Mouse (Mus musculus) liver, adult 2 months (tissue): ENCODE data around the gene Trappc2l. TPM values are rescaled to one million over a fixed set of nuclear protein-coding genes. Genes with fewer than 3 reads are reported as not detected.
"Not testable (repeated sequence)": the region's sequence is repeated elsewhere in the genome, so short reads cannot be mapped to it uniquely, and the experiment has no call there.

Source experiments
- DNase-seq: peaks from one replicate; pipeline ENCODE4 v3.0.0-alpha.2; 2011; ENCODE audit warnings: low read depth, low spot score; ENCODE audit errors: extremely low read depth
- H3K27ac ChIP-seq: fragments of 200-500 bp; replicated peaks from 2 replicates; pipeline ENCODE4 v1.5.1; 2012; ENCODE audit warnings: low read depth, mild to moderate bottlenecking, control low read depth, inconsistent platforms, low read length; ENCODE audit not compliant: insufficient read depth
- H3K27me3 ChIP-seq: fragments of 200-500 bp; 2 replicates; pipeline ENCODE4 v1.6.1; 2012; ENCODE audit warnings: mild to moderate bottlenecking, moderate library complexity, low read length, inconsistent platforms; ENCODE audit not compliant: control insufficient read depth, insufficient read depth
- H3K36me3 ChIP-seq: fragments of 200-500 bp; 2 replicates; pipeline ENCODE4 v1.6.1; 2012; ENCODE audit warnings: low read length, inconsistent platforms; ENCODE audit not compliant: control insufficient read depth, insufficient read depth
- H3K4me1 ChIP-seq: fragments of 200-500 bp; 2 replicates; pipeline ENCODE4 v1.6.1; 2011; ENCODE audit warnings: low read length; ENCODE audit not compliant: control insufficient read depth, insufficient read depth
- H3K4me3 ChIP-seq: fragments of 200-500 bp; 2 replicates; pipeline ENCODE4 v1.5.1; 2011; ENCODE audit warnings: low read depth, mild to moderate bottlenecking, control low read depth, low read length, moderate library complexity; ENCODE audit not compliant: insufficient read depth
- H3K79me2 ChIP-seq: fragments of 200-500 bp; 2 replicates; pipeline ENCODE4 v1.6.1; 2012; ENCODE audit warnings: inconsistent platforms, mild to moderate bottlenecking, low read length, moderate library complexity; ENCODE audit not compliant: control insufficient read depth, insufficient read depth
- H3K9ac ChIP-seq: fragments of 200-500 bp; 2 replicates; pipeline ENCODE4 v1.6.1; 2012; ENCODE audit warnings: low read depth, mild to moderate bottlenecking, control low read depth, inconsistent platforms, low read length
- CTCF ChIP-seq: fragments of 200-500 bp; IDR thresholded peaks from 2 replicates; pipeline ENCODE4 v1.5.1; 2011; ENCODE audit warnings: low read depth, low read length, control low read depth
- POLR2A ChIP-seq: fragments of 200-500 bp; IDR thresholded peaks from 2 replicates; pipeline ENCODE4 v1.6.1; 2011; ENCODE audit warnings: low read length, control low read depth; ENCODE audit not compliant: insufficient read depth; ENCODE audit errors: extremely low read depth
- WGBS: fragments of 180-500 bp; shearing (Covaris S2); methylation state at CpG from one replicate; pipeline ENCODE4 v1.1.7; 2018; 5-methylcytosine and 5-hydroxymethylcytosine counted together
- polyA plus RNA-seq: library from polyadenylated mRNA; depleted of rRNA; stranded (reverse); fragments of >200 nt; gene quantifications from 2 replicates; pipeline ENCODE4 v1.2.3, GENCODE M21; 2012
- total RNA-seq: library from RNA; depleted of rRNA; stranded (reverse); fragments of >200 nt; gene quantifications from 2 replicates; pipeline ENCODE4 v1.2.3, GENCODE M21; 2014

Trappc2l gene
- total and polyA plus RNA-seq, 2 experiments, result 7.4 to 74.7 TPM

DNA sequence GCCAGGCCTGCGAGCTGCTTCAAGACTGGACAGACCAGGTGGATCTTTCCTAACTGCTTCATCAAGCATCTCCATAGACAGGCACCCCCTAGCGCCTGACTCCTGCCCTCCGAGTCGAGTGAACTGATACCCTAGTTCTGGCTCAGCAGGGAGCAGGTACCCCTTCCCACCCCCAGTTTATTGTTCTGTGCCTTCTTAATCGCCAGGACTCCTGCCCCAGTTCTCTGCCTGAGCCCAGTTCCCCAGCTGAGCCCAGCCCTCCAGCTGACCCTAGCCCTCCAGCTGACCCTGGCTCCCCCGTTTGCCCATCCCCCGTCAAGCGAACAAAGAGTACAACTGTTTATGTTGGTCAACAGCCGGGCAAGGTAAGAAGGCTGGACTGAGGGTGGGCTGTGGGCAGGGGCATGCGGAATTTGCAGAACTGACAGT, 42.5 kb upstream of the Trappc2l start:
- DNase-seq, result no peak
- H3K79me2 ChIP-seq, result no peaks in the 10 kb centered on the region
- no peak overlapping the region for H3K27ac ChIP-seq
- H3K27me3 ChIP-seq, result no peaks in the 10 kb centered on the region
- H3K36me3 ChIP-seq, result no peaks in the 10 kb centered on the region
- H3K9ac ChIP-seq, result no peak overlapping the region
- no peak overlapping the region for H3K4me3 ChIP-seq
- TF ChIP-seq CTCF (no peak), POLR2A (no peak)
- H3K4me1 ChIP-seq, result 0 out of 2 replicates have a peak, but pooled peaks cover 8% of the 10 kb centered on the region
- WGBS, result 49% methylated on average over 10 of the region's 10 CpGs

GRCm38 (mm10) chr8:122569329-122569728, 42.1 kb upstream of the Trappc2l start:
- H3K36me3 ChIP-seq, result no peaks in the 10 kb centered on the region
- no peak for DNase-seq
- H3K4me3 ChIP-seq, result no peak overlapping the region
- no peaks in the 10 kb centered on the region for H3K27me3 ChIP-seq
- WGBS, result 85% methylated on average over 9 of the region's 9 CpGs
- H3K27ac ChIP-seq, result no peak overlapping the region
- H3K79me2 ChIP-seq, result no peaks in the 10 kb centered on the region
- H3K9ac ChIP-seq, result no peak overlapping the region
- 0 out of 2 replicates have a peak, but pooled peaks cover 9% of the 10 kb centered on the region for H3K4me1 ChIP-seq
- TF ChIP-seq CTCF, result no peak

DNA sequence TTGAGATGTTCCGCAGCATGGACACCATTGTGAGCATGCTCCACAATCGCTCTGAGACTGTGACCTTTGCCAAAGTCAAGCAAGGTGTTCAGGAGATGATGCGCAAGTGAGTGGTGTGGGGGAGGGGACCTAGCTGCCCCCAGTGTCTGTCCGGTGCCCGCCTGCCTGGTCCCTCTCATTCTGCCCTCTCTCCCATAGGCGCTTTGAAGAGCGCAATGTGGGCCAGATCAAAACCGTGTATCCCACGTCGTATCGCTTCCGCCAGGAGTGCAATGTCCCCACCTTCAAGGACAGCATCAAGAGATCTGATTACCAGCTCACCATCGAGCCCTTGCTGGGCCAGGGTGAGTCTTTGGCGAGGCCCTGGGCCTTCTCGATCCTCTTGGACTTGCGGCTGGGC, 41.4 kb upstream of the Trappc2l start:
- H3K36me3 ChIP-seq, result no peaks in the 10 kb centered on the region
- peaks cover 15% of the 10 kb centered on the region for H3K4me1 ChIP-seq
- no peak overlapping the region for H3K27ac ChIP-seq
- DNase-seq, result no peak
- TF ChIP-seq CTCF, result no peak
- TF ChIP-seq POLR2A, result no peak
- H3K79me2 ChIP-seq, result no peaks in the 10 kb centered on the region
- H3K9ac ChIP-seq, result no peak overlapping the region
- no peaks in the 10 kb centered on the region for H3K27me3 ChIP-seq
- WGBS, result 97% methylated on average over 16 of the region's 16 CpGs
- H3K4me3 ChIP-seq, result no peak overlapping the region

DNA sequence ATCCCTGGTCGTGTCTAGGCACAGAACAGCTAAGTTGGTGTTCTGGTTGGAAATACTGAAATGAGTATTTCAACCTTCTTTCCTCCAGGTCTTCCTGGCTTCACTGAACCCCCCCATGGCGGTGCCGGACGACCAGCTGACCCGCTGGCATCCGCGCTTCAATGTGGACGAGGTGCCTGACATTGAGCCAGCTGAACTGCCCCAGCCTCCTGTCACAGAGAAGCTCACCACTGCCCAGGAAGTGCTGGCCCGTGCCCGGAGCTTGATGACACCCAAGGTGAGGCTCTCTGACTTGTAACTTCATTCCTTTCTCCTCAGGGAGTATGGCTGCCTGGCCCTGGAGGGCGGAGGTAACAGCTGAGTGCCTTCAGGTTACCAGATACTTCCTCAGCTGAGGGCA, 40.3 kb upstream of the Trappc2l start:
- no peak overlapping the region for H3K27ac ChIP-seq
- no peaks in the 10 kb centered on the region for H3K36me3 ChIP-seq

DNA sequence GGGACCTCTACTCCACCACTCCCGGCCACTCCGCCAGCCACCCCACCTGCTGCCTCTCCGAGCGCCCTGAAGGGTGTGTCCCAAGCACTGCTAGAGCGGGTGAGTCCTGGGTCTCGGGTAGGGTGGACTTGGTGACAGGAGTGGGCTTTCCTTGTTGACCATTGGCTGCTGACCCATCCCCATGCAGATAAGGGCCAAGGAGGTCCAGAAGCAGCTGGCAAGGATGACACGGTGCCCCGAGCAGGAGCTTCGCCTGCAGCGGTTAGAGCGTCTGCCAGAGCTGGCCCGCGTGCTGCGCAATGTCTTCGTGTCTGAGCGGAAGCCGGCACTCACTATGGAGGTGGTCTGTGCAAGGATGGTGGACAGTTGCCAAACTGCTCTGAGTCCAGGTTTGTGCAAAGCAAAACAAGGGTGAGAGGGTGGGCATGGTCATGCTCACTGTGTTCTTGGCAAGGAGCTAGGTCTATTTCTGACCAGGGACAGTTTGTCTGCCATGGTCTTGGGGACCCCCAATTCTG, 39.6 kb upstream of the Trappc2l start:
- WGBS, result 97% methylated on average over 17 of the region's 17 CpGs
- Histone ChIP-seq H3K4me3 (no peak overlapping the region), H3K36me3 (no peaks in the 10 kb centered on the region), H3K9ac (no peak overlapping the region), H3K27ac (no peak overlapping the region), H3K27me3 (no peaks in the 10 kb centered on the region), H3K79me2 (no peaks in the 10 kb centered on the region), H3K4me1 (peaks cover 25% of the 10 kb centered on the region)
- TF ChIP-seq POLR2A (no peak), CTCF (no peak)
- DNase-seq, result no peak

More for the DNA sequence above, 40.3 kb upstream of the Trappc2l start:
- no peak for DNase-seq
- Histone ChIP-seq H3K4me1 (peaks cover 26% of the 10 kb centered on the region), H3K4me3 (no peak overlapping the region), H3K9ac (no peak overlapping the region), H3K27me3 (no peaks in the 10 kb centered on the region), H3K79me2 (no peaks in the 10 kb centered on the region)
- 94% methylated on average over 11 of the region's 11 CpGs for WGBS
- TF ChIP-seq CTCF (no peak), POLR2A (no peak)

GRCm38 (mm10) chr8:122572751-122573150, 38.7 kb upstream of the Trappc2l start:
- Histone ChIP-seq H3K36me3 (no peaks in the 10 kb centered on the region), H3K4me1 (peaks cover 20% of the 10 kb centered on the region), H3K9ac (no peak overlapping the region), H3K79me2 (no peaks in the 10 kb centered on the region), H3K27ac (no peak overlapping the region), H3K27me3 (no peaks in the 10 kb centered on the region), H3K4me3 (no peak overlapping the region)
- DNase-seq, result no peak
- 97% methylated on average over 3 of the region's 3 CpGs for WGBS
- TF ChIP-seq CTCF, result no peak
- TF ChIP-seq POLR2A, result no peak

- H3K27ac ChIP-seq, H3K79me2 ChIP-seq, DNase-seq, H3K36me3 ChIP-seq, H3K27me3 ChIP-seq, H3K4me3 ChIP-seq, H3K9ac ChIP-seq: not testable (repeated sequence)
- H3K4me1 ChIP-seq, result peaks cover 20% of the 10 kb centered on the region
- 82% methylated on average over 4 of the region's 4 CpGs for WGBS
Observed at GRCm38 (mm10) chr8:122573176-122573575, 38.3 kb upstream of the Trappc2l start.
